Mouse (Mus musculus) lung, postnatal 0 days (tissue): ENCODE data around the gene Hunk. TPM values are rescaled to one million over a fixed set of nuclear protein-coding genes. Genes with fewer than 3 reads are reported as not detected.
A peak's percentile ranks its signal among the peaks of the same experiment; 100 is the strongest.

Source experiments
- ATAC-seq: fragments of 200-750 bp; cut with Nextera tagmentation; 2 replicates; pipeline ENCODE4 v1.8.0; 2017; ENCODE audit warnings: moderate library complexity
- DNase-seq: peaks from one replicate; pipeline ENCODE4 v3.0.0-alpha.2; 2016; ENCODE audit warnings: low spot score
- H3K27ac ChIP-seq: fragments of 300-500 bp; sonication (generic); 2 replicates; pipeline ENCODE4 v1.5.1; 2014; ENCODE audit warnings: antibody characterized with exemption, mild to moderate bottlenecking, low read length, mixed read lengths
- H3K27me3 ChIP-seq: fragments of 300-500 bp; sonication (generic); replicated peaks from 2 replicates; pipeline ENCODE4 v1.6.1; 2014; ENCODE audit warnings: low read length, mixed read lengths; ENCODE audit not compliant: insufficient read depth
- H3K36me3 ChIP-seq: fragments of 300-500 bp; sonication (generic); 2 replicates; pipeline ENCODE4 v1.6.1; 2014; ENCODE audit warnings: low read length, mixed read lengths; ENCODE audit not compliant: insufficient read depth
- H3K4me1 ChIP-seq: fragments of 300-500 bp; sonication (generic); 2 replicates; pipeline ENCODE4 v1.6.1; 2014; ENCODE audit warnings: antibody characterized with exemption, low read depth, low read length, mixed read lengths; ENCODE audit not compliant: insufficient read depth
- H3K4me2 ChIP-seq: fragments of 300-500 bp; sonication (generic); replicated peaks from 2 replicates; pipeline ENCODE4 v1.6.1; 2014; ENCODE audit warnings: low read depth, mild to moderate bottlenecking, low read length, moderate library complexity, mixed read lengths
- H3K4me3 ChIP-seq: fragments of 300-500 bp; sonication (generic); 2 replicates; pipeline ENCODE4 v1.5.1; 2014; ENCODE audit warnings: low read depth, low read length
- H3K9ac ChIP-seq: fragments of 300-500 bp; sonication (generic); replicated peaks from 2 replicates; pipeline ENCODE4 v1.6.1; 2014; ENCODE audit warnings: low read depth, mild to moderate bottlenecking
- H3K9me3 ChIP-seq: fragments of 300-500 bp; sonication (generic); 2 replicates; pipeline ENCODE4 v1.6.1; 2016; ENCODE audit warnings: low read length, mixed read lengths
- CTCF ChIP-seq: IDR thresholded peaks from 2 replicates; pipeline ENCODE4 v1.5.1; 2016; ENCODE audit warnings: antibody characterized with exemption, mild to moderate bottlenecking
- EP300 ChIP-seq: IDR thresholded peaks from 2 replicates; pipeline ENCODE4 v1.6.1; 2016; ENCODE audit warnings: antibody characterized with exemption, mild to moderate bottlenecking, control low read depth
- WGBS: fragments of 180-500 bp; shearing (Covaris S2); extraction: QIAGEN DNeasy Blood & Tissue Kit; methylation state at CpG from one replicate; pipeline ENCODE4 v1.1.7; 2014; 5-methylcytosine and 5-hydroxymethylcytosine counted together
- polyA plus RNA-seq: library from polyadenylated mRNA; unstranded; fragments of >200 nt; fragmentation: Nextera tagmentation; extraction: Ambion mirVana; gene quantifications from 2 replicates; pipeline ENCODE4 v1.2.1, GENCODE M21; 2015

Gene Hunk
- polyA plus RNA-seq, 1 experiment from 2014 or later: 6.4 TPM

- peak; percentile 77 for ATAC-seq
- H3K27me3 ChIP-seq: no peaks in the 10 kb centered on the region
- TF ChIP-seq EP300 (no peak), CTCF (peak; percentile 60)
Observed at GRCm38 (mm10) chr16:90542383-90542782, 156.6 kb downstream of the Hunk start.

GRCm38 (mm10) chr16:90544175-90544574 lies 158.4 kb downstream of the Hunk start:
- Histone ChIP-seq H3K27me3 (no peaks in the 10 kb centered on the region), H3K27ac (0 out of 2 replicates have a peak overlapping the region, but pooled peaks have one; percentile 20), H3K9ac (no peak overlapping the region), H3K4me2 (no peak overlapping the region), H3K4me3 (no peak overlapping the region), H3K4me1 (no peaks in the 10 kb centered on the region), H3K9me3 (no peaks in the 10 kb centered on the region), H3K36me3 (no peaks in the 10 kb centered on the region)
- ATAC-seq (0 out of 2 replicates have a peak, but pooled peaks have one; percentile 30), DNase-seq (no peak)
- 33% methylated on average over 9 of the region's 9 CpGs for WGBS
- TF ChIP-seq EP300 (no peak), CTCF (no peak)

More at GRCm38 (mm10) chr16:90542383-90542782, 156.6 kb downstream of the Hunk start:
- Histone ChIP-seq H3K4me1 (no peaks in the 10 kb centered on the region), H3K4me3 (no peak overlapping the region), H3K27ac (no peak overlapping the region), H3K36me3 (no peaks in the 10 kb centered on the region), H3K9me3 (no peaks in the 10 kb centered on the region), H3K9ac (no peak overlapping the region), H3K4me2 (no peak overlapping the region)
- 40% methylated on average over 10 of the region's 10 CpGs for WGBS
- DNase-seq: peak; percentile 66

- TF ChIP-seq CTCF (no peak), EP300 (no peak)
- Histone ChIP-seq H3K4me1 (no peaks in the 10 kb centered on the region), H3K9me3 (no peaks in the 10 kb centered on the region), H3K27ac (no peak overlapping the region), H3K36me3 (no peaks in the 10 kb centered on the region), H3K27me3 (no peaks in the 10 kb centered on the region), H3K4me2 (no peak overlapping the region), H3K4me3 (no peak overlapping the region), H3K9ac (no peak overlapping the region)
- DNase-seq (no peak), ATAC-seq (no peak)
- WGBS: 45% methylated on average over 3 of the region's 3 CpGs
Observed at GRCm38 (mm10) chr16:90545509-90545908, 159.7 kb downstream of the Hunk start.

- Histone ChIP-seq H3K27ac (no peak overlapping the region), H3K9me3 (no peaks in the 10 kb centered on the region), H3K36me3 (no peaks in the 10 kb centered on the region), H3K4me2 (no peak overlapping the region), H3K4me3 (no peak overlapping the region), H3K4me1 (no peaks in the 10 kb centered on the region), H3K9ac (no peak overlapping the region), H3K27me3 (no peaks in the 10 kb centered on the region)
- WGBS: 88% methylated on average over 3 of the region's 3 CpGs
- no peak for DNase-seq
- TF ChIP-seq EP300: no peak
- TF ChIP-seq CTCF: no peak
- ATAC-seq: no peak
Observed at GRCm38 (mm10) chr16:90546591-90546990, 160.8 kb downstream of the Hunk start.

GRCm38 (mm10) chr16:90547996-90548395 lies 162.2 kb downstream of the Hunk start:
- Histone ChIP-seq H3K4me2 (no peak overlapping the region), H3K27ac (no peak overlapping the region), H3K4me3 (no peak overlapping the region), H3K36me3 (no peaks in the 10 kb centered on the region), H3K4me1 (no peaks in the 10 kb centered on the region), H3K9me3 (no peaks in the 10 kb centered on the region), H3K27me3 (no peaks in the 10 kb centered on the region), H3K9ac (no peak overlapping the region)
- WGBS: 69% methylated on average over 9 of the region's 9 CpGs
- ATAC-seq: no peak
- no peak for DNase-seq
- no peak for TF ChIP-seq EP300
- TF ChIP-seq CTCF: no peak

Other genes with a start within 250 kb of the Hunk start
- 3.7 and 9.3 TPM in 2 replicates for gene Tiam1, start 242.2 kb upstream of the Hunk start, polyA plus RNA-seq
- gene Sod1, start 165.3 kb upstream of the Hunk start, polyA plus RNA-seq: 1,664 and 1,843 TPM in 2 replicates
- 12.1 and 12.9 TPM in 2 replicates for gene Scaf4, start 101.5 kb upstream of the Hunk start, polyA plus RNA-seq